In the genomic region with DNA sequence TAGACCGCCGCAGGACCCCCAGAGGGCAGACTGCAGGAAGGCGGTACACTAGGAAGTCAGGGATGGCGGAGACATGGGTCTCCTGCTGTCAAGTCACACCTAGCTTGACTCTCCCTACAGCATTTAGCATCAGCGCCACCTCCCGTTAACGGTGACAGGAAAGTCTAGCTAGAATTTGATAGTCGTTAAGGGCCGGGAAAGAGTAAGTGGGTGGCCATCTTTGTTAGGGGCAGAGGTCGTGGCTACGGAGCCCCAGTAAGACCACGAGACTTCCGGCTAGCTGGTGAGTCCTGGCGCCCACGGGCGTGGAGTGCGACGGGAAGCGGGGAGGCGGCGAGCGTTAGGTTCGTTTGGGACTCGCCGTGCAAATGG, we compare ENCODE assay signal across 8 mouse cellular contexts. TPM values are rescaled to one million over a fixed set of nuclear protein-coding genes. Genes with fewer than 3 reads are reported as not detected.
DNase-seq lines count a peak whose midpoint lies in the region; ATAC-seq and TF ChIP-seq lines count a peak whose summit lies in the region.

A gene (plus strand): TSS at position 286 of the 372 bp plus-strand sequence.
A gene (plus strand): TSS at position 302 of the 372 bp plus-strand sequence.

- peak; percentile 92 for DNase-seq in CD4-positive helper T cell, adult 2 months (ENCODE audit: low read depth, low spot score)
- DNase-seq in brain, embryonic 14.5 days (ENCODE audit: low read depth) = peak; percentile 96
- peak; percentile 95 for DNase-seq in midbrain, postnatal 0 days (ENCODE audit: low spot score)
- DNase-seq in spleen, postnatal 4 days (ENCODE audit: low spot score in 2 of 2) = peak; percentile 89 to 91

- H3K9ac ChIP-seq in heart, embryonic 11.5 days (ENCODE audit: low read depth, low read length) = peak within 1 kb of the TSS; percentile 85
- peak within 1 kb of the TSS; percentile 79 for H3K9ac ChIP-seq in kidney, embryonic 15.5 days
- H3K9ac ChIP-seq in limb, embryonic 15.5 days = peak within 1 kb of the TSS; percentile 56
- H3K9ac ChIP-seq in midbrain, postnatal 0 days (replicated peaks; ENCODE audit: low read length, poor library complexity, severe bottlenecking) = peak within 1 kb of the TSS; percentile 83

- peaks cover 31% of the 10 kb centered on the region for H3K4me1 ChIP-seq in erythroblast, embryonic 14.5 days (ENCODE audit: control insufficient read depth)
- H3K4me1 ChIP-seq in heart, embryonic 11.5 days (ENCODE audit: control insufficient read depth, insufficient read depth, low read length) = peaks cover 15% of the 10 kb centered on the region
- H3K4me1 ChIP-seq in kidney, embryonic 15.5 days = peaks cover 27% of the 10 kb centered on the region
- peaks cover 18% of the 10 kb centered on the region for H3K4me1 ChIP-seq in limb, embryonic 15.5 days
- H3K4me1 ChIP-seq in midbrain, postnatal 0 days (ENCODE audit: insufficient read depth, low read length) = peaks cover 8% of the 10 kb centered on the region

- peak; percentile 81 for ATAC-seq in heart, embryonic 11.5 days (replicated peaks; ENCODE audit: insufficient number of reproducible peaks, low FRiP score, low TSS enrichment)
- ATAC-seq in kidney, embryonic 15.5 days (replicated peaks; ENCODE audit: low FRiP score) = peak; percentile 84
- peak; percentile 85 for ATAC-seq in limb, embryonic 15.5 days (ENCODE audit: insufficient number of reproducible peaks, low FRiP score, low TSS enrichment, low read depth)
- ATAC-seq in midbrain, postnatal 0 days (ENCODE audit: low FRiP score) = peak; percentile 91

- H3K36me3 ChIP-seq in erythroblast, embryonic 14.5 days (ENCODE audit: control insufficient read depth) = peaks cover 32% of the 10 kb centered on the region
- no peaks in the 10 kb centered on the region for H3K36me3 ChIP-seq in heart, embryonic 11.5 days (ENCODE audit: control insufficient read depth, insufficient read depth, low read length)
- H3K36me3 ChIP-seq in kidney, embryonic 15.5 days = peaks cover 9% of the 10 kb centered on the region
- H3K36me3 ChIP-seq in limb, embryonic 15.5 days = no peaks in the 10 kb centered on the region
- peaks cover 8% of the 10 kb centered on the region; the same call in 1 of the 2 replicates for H3K36me3 ChIP-seq in midbrain, postnatal 0 days (ENCODE audit: insufficient read depth, low read length)

- TF ChIP-seq CTCF in brain, embryonic 14.5 days (IDR thresholded peaks at IDR 0.05; ENCODE audit: borderline replicate concordance, extremely low read depth, insufficient read depth, insufficient read length) = peak; percentile 41; the same call in 1 of the 2 replicates
- TF ChIP-seq CTCF in midbrain, postnatal 0 days (IDR thresholded peaks at IDR 0.05) = peak; percentile 82

- H3K4me3 ChIP-seq in erythroblast, embryonic 14.5 days (replicated peaks) = peak within 1 kb of the TSS; percentile 79
- H3K4me3 ChIP-seq in heart, embryonic 11.5 days (ENCODE audit: low read depth, low read length) = peak within 1 kb of the TSS; percentile 87
- H3K4me3 ChIP-seq in kidney, embryonic 15.5 days (replicated peaks) = peak within 1 kb of the TSS; percentile 80
- H3K4me3 ChIP-seq in limb, embryonic 15.5 days = peak within 1 kb of the TSS; percentile 67
- H3K4me3 ChIP-seq in midbrain, postnatal 0 days (ENCODE audit: low read depth, low read length) = peak within 1 kb of the TSS; percentile 78

- peak within 1 kb of the TSS; percentile 68 for H3K27ac ChIP-seq in heart, embryonic 11.5 days (ENCODE audit: low read depth, low read length)
- H3K27ac ChIP-seq in kidney, embryonic 15.5 days = peak within 1 kb of the TSS; percentile 89
- peak within 1 kb of the TSS; percentile 86 for H3K27ac ChIP-seq in limb, embryonic 15.5 days
- peak within 1 kb of the TSS; percentile 79 for H3K27ac ChIP-seq in midbrain, postnatal 0 days (ENCODE audit: low read depth, low read length)

- 1% methylated on average over 25 of the region's 25 CpGs for WGBS in heart, embryonic 11.5 days (ENCODE audit: insufficient replicate concordance)
- WGBS in kidney, embryonic 15.5 days = under 1% methylated on average over 25 of the region's 25 CpGs
- under 1% methylated on average over 25 of the region's 25 CpGs for WGBS in limb, embryonic 15.5 days
- WGBS in midbrain, postnatal 0 days = 0% methylated on average over 25 of the region's 25 CpGs

- H3K9me3 ChIP-seq in erythroblast, embryonic 14.5 days (ENCODE audit: control insufficient read depth, low read length) = no peaks in the 10 kb centered on the region
- no peaks in the 10 kb centered on the region for H3K9me3 ChIP-seq in heart, embryonic 11.5 days (replicated peaks; ENCODE audit: control insufficient read depth, low read length)
- H3K9me3 ChIP-seq in kidney, embryonic 15.5 days (replicated peaks) = no peaks in the 10 kb centered on the region
- H3K9me3 ChIP-seq in limb, embryonic 15.5 days = no peaks in the 10 kb centered on the region
- no peaks in the 10 kb centered on the region for H3K9me3 ChIP-seq in midbrain, postnatal 0 days (ENCODE audit: low read length)

- peaks cover 26% of the 10 kb centered on the region for H3K27me3 ChIP-seq in erythroblast, embryonic 14.5 days (ENCODE audit: control insufficient read depth)
- no peaks in the 10 kb centered on the region for H3K27me3 ChIP-seq in heart, embryonic 11.5 days (ENCODE audit: control insufficient read depth, insufficient read depth, low read length)
- no peaks in the 10 kb centered on the region for H3K27me3 ChIP-seq in kidney, embryonic 15.5 days
- 0 out of 2 replicates have a peak, but pooled peaks cover 3% of the 10 kb centered on the region for H3K27me3 ChIP-seq in limb, embryonic 15.5 days
- no peaks in the 10 kb centered on the region for H3K27me3 ChIP-seq in midbrain, postnatal 0 days (ENCODE audit: insufficient read depth, low read length)

- peak within 1 kb of the TSS; percentile 87 for H3K4me2 ChIP-seq in heart, embryonic 11.5 days
- H3K4me2 ChIP-seq in kidney, embryonic 15.5 days = peak within 1 kb of the TSS; percentile 97
- H3K4me2 ChIP-seq in limb, embryonic 15.5 days = peak within 1 kb of the TSS; percentile 93
- peak within 1 kb of the TSS; percentile 74 for H3K4me2 ChIP-seq in midbrain, postnatal 0 days (ENCODE audit: low read depth, low read length, poor library complexity, severe bottlenecking)

- peak; percentile 8; the same call in 1 of the 2 replicates for TF ChIP-seq POLR2A in brain, embryonic 14.5 days (IDR thresholded peaks at IDR 0.05; ENCODE audit: borderline replicate concordance, extremely low read depth, insufficient read depth, insufficient read length, poor library complexity, severe bottlenecking)

RNA-seq across cellular contexts. Expression of the first gene that starts in this region (rescaled TPM):
- polyA plus RNA-seq in brain, embryonic 14.5 days (2012; rRNA removed) = 10.4 and 12.8 TPM in 2 replicates
- polyA plus RNA-seq in erythroblast, embryonic 14.5 days (2012) = 0.18 and 0.43 TPM in 2 replicates
- 0.97 and 2.1 TPM in 2 replicates for polyA plus RNA-seq in heart, embryonic 11.5 days (2014; fragmentation: Nextera tagmentation; extraction: Ambion mirVana)
- polyA plus RNA-seq in kidney, embryonic 15.5 days (2015; fragmentation: Nextera tagmentation; extraction: Ambion mirVana) = 2.7 and 3.3 TPM in 2 replicates
- 2.0 and 2.5 TPM in 2 replicates for polyA plus RNA-seq in limb, embryonic 15.5 days (2015; fragmentation: Nextera tagmentation; extraction: Ambion mirVana)
- total RNA-seq in midbrain, postnatal 0 days (2014; rRNA removed) = 13.6 and 26.0 TPM in 2 replicates
- 6.0 TPM in 2 replicates for polyA plus RNA-seq in midbrain, postnatal 0 days (2015; fragmentation: Nextera tagmentation; extraction: Ambion mirVana)

RNA-seq across cellular contexts. Expression of the second gene that starts in this region (rescaled TPM):
- 10.3 and 11.6 TPM in 2 replicates for polyA plus RNA-seq in brain, embryonic 14.5 days (2012; rRNA removed)
- 0.18 and 0.27 TPM in 2 replicates for polyA plus RNA-seq in erythroblast, embryonic 14.5 days (2012)
- polyA plus RNA-seq in heart, embryonic 11.5 days (2014; fragmentation: Nextera tagmentation; extraction: Ambion mirVana) = 1.1 and 1.2 TPM in 2 replicates
- 2.9 and 3.0 TPM in 2 replicates for polyA plus RNA-seq in kidney, embryonic 15.5 days (2015; fragmentation: Nextera tagmentation; extraction: Ambion mirVana)
- 2.5 and 3.5 TPM in 2 replicates for polyA plus RNA-seq in limb, embryonic 15.5 days (2015; fragmentation: Nextera tagmentation; extraction: Ambion mirVana)
- total RNA-seq in midbrain, postnatal 0 days (2014; rRNA removed) = 4.4 and 8.1 TPM in 2 replicates
- 3.5 and 4.4 TPM in 2 replicates for polyA plus RNA-seq in midbrain, postnatal 0 days (2015; fragmentation: Nextera tagmentation; extraction: Ambion mirVana)

Comparison
In these comparisons a context has a peak if more than half of its experiments do, and no peak if none do; other contexts are left out.
1. Peak in every context shown above with its lines: DNase-seq, ATAC-seq, H3K4me3 ChIP-seq and H3K27ac ChIP-seq.